ENCODE assay signal across 17 mouse cellular contexts in genomic region chr4:134847587-134847986, GRCm38 (mm10). TPM values are rescaled to one million over a fixed set of nuclear protein-coding genes. Genes with fewer than 3 reads are reported as not detected.
DNase-seq lines count a peak whose midpoint lies in the region; ATAC-seq and TF ChIP-seq lines count a peak whose summit lies in the region.
"Had no signal": no experiment of that assay in that cellular context is flagged by ENCODE, and none has a peak within 500 bp of the region (broad histone marks: within the 10 kb centered on the region; RNA-seq: fewer than 3 reads in every experiment).

No protein-coding gene starts in this region.

- no peak for TF ChIP-seq EP300 in stomach, postnatal 0 days (optimal IDR thresholded peaks at IDR 0.05)

- peaks cover 19% of the 10 kb centered on the region for H3K4me1 ChIP-seq in stomach, embryonic 16.5 days (ENCODE audit: control insufficient read depth, insufficient read depth, low read length)
- H3K4me1 ChIP-seq in stomach, postnatal 0 days (replicated peaks; ENCODE audit: control insufficient read depth, insufficient read depth): no peaks in the 10 kb centered on the region
- peaks cover 37% of the 10 kb centered on the region for H3K4me1 ChIP-seq in lung, embryonic 15.5 days

- H3K27me3 ChIP-seq in stomach, embryonic 16.5 days (ENCODE audit: control insufficient read depth, insufficient read depth, low read length): no peaks in the 10 kb centered on the region
- no peaks in the 10 kb centered on the region for H3K27me3 ChIP-seq in stomach, postnatal 0 days (ENCODE audit: control insufficient read depth, insufficient read depth, low read length)
- H3K27me3 ChIP-seq in lung, embryonic 15.5 days: no peaks in the 10 kb centered on the region
- H3K27me3 ChIP-seq: neural tube, embryonic 12.5 days had no signal

- no peak overlapping the region for H3K4me3 ChIP-seq in gastrocnemius, adult 2 months
- no peak overlapping the region for H3K4me3 ChIP-seq in stomach, embryonic 16.5 days (replicated peaks; ENCODE audit: low read length)
- H3K4me3 ChIP-seq in stomach, postnatal 0 days (ENCODE audit: low read depth, low read length): no peak overlapping the region
- no peak overlapping the region for H3K4me3 ChIP-seq in lung, embryonic 15.5 days
- H3K4me3 ChIP-seq: erythroblast, embryonic 14.5 days; layer of hippocampus, adult 2 months; neural tube, embryonic 12.5 days had no signal

- H3K9ac ChIP-seq in stomach, embryonic 16.5 days (ENCODE audit: low read length): no peak overlapping the region
- H3K9ac ChIP-seq in stomach, postnatal 0 days (ENCODE audit: low read length): no peak overlapping the region
- no peak overlapping the region for H3K9ac ChIP-seq in lung, embryonic 15.5 days
- H3K9ac ChIP-seq: forebrain, postnatal 0 days; neural tube, embryonic 12.5 days had no signal

- H3K36me3 ChIP-seq in stomach, embryonic 16.5 days (ENCODE audit: control insufficient read depth, insufficient read depth, low read length): no peaks in the 10 kb centered on the region
- H3K36me3 ChIP-seq in stomach, postnatal 0 days (ENCODE audit: control insufficient read depth, insufficient read depth, low read length): no peaks in the 10 kb centered on the region
- H3K36me3 ChIP-seq in lung, embryonic 15.5 days: no peaks in the 10 kb centered on the region

- peak overlapping the region; percentile 65 for H3K27ac ChIP-seq in gastrocnemius, adult 2 months
- H3K27ac ChIP-seq in stomach, embryonic 16.5 days (ENCODE audit: low read length): peak overlapping the region; percentile 24; the same call in 1 of the 2 replicates
- H3K27ac ChIP-seq in stomach, postnatal 0 days (replicated peaks): no peak overlapping the region
- H3K27ac ChIP-seq in lung, embryonic 15.5 days: 0 out of 2 replicates have a peak overlapping the region, but pooled peaks have one; percentile 3
- H3K27ac ChIP-seq: layer of hippocampus, adult 2 months; macrophage; neural tube, embryonic 12.5 days had no signal

- H3K4me2 ChIP-seq in stomach, embryonic 16.5 days (ENCODE audit: low read depth, low read length): no peak overlapping the region
- H3K4me2 ChIP-seq in stomach, postnatal 0 days (replicated peaks; ENCODE audit: low read depth): no peak overlapping the region
- H3K4me2 ChIP-seq in lung, embryonic 15.5 days: no peak overlapping the region
- H3K4me2 ChIP-seq: neural tube, embryonic 12.5 days had no signal

- ATAC-seq in stomach, embryonic 16.5 days (ENCODE audit: insufficient read depth, low FRiP score): no peak
- no peak for ATAC-seq in stomach, postnatal 0 days (ENCODE audit: low FRiP score, low TSS enrichment)
- no peak for ATAC-seq in lung, embryonic 15.5 days (ENCODE audit: borderline replicate concordance, extremely low read depth, low FRiP score, low TSS enrichment)
- ATAC-seq: forebrain, postnatal 0 days; midbrain, embryonic 16.5 days had no signal

- DNase-seq in gastrocnemius, adult 2 months: no peak
- DNase-seq in gastrocnemius, adult 8-10 months (ENCODE audit: low spot score in 2 of 2): no peak
- DNase-seq in stomach, postnatal 0 days (ENCODE audit: low spot score): no peak
- DNase-seq in left cerebral cortex, adult 9 months (ENCODE audit: low spot score in 2 of 2): no peak
- no peak for DNase-seq in thymus, postnatal 14 days
- DNase-seq: cerebellum, adult 9-10 months; embryo, embryonic 11 days; forebrain, postnatal 0 days; kidney, adult 9 months had no signal

- intact Hi-C loops in gastrocnemius, adult 2 months (cut with DNase I): no loop called here

- no peaks in the 10 kb centered on the region for H3K9me3 ChIP-seq in stomach, embryonic 16.5 days (replicated peaks; ENCODE audit: control insufficient read depth, low read length)
- H3K9me3 ChIP-seq in stomach, postnatal 0 days (ENCODE audit: control insufficient read depth, low read length): no peaks in the 10 kb centered on the region
- H3K9me3 ChIP-seq in lung, embryonic 15.5 days: no peaks in the 10 kb centered on the region

- no peak for TF ChIP-seq CTCF in gastrocnemius, adult 2 months (IDR thresholded peaks at IDR 0.05)
- no peak for TF ChIP-seq CTCF in stomach, postnatal 0 days (IDR thresholded peaks at IDR 0.05; ENCODE audit: low read depth)

- 51% methylated on average over 4 of the region's 4 CpGs for WGBS in stomach, embryonic 16.5 days
- WGBS in stomach, postnatal 0 days: 52% methylated on average over 4 of the region's 4 CpGs
- 54% methylated on average over 4 of the region's 4 CpGs for WGBS in lung, embryonic 15.5 days

RNA-seq across cellular contexts. Expression of gene Maco1, which starts 5.6 kb away (rescaled TPM):
- total RNA-seq in gastrocnemius, adult 2 months (2021): 10 to 100 TPM; 15.1 to 20.4 TPM
- 10 to 100 TPM; 17.5 to 21.6 (median 19.1) TPM for total RNA-seq in gastrocnemius, adult 8-10 months (2022)
- polyA plus RNA-seq in stomach, embryonic 16.5 days (2015; fragmentation: Nextera tagmentation; extraction: Ambion mirVana): 30.6 and 30.8 TPM in 2 replicates
- 20.8 and 24.1 TPM in 2 replicates for polyA plus RNA-seq in stomach, postnatal 0 days (2015; fragmentation: Nextera tagmentation; extraction: Ambion mirVana)
- polyA plus RNA-seq in lung, embryonic 15.5 days (2015; fragmentation: Nextera tagmentation; extraction: Ambion mirVana): 36.1 and 39.9 TPM in 2 replicates

RNA-seq across cellular contexts. Expression of gene Rhd, which starts 16.7 kb away (rescaled TPM):
- not detected for total RNA-seq in gastrocnemius, adult 2 months (2021)
- total RNA-seq in gastrocnemius, adult 8-10 months (2022): not detected
- 20.8 and 23.5 TPM in 2 replicates for polyA plus RNA-seq in stomach, embryonic 16.5 days (2015; fragmentation: Nextera tagmentation; extraction: Ambion mirVana)
- polyA plus RNA-seq in stomach, postnatal 0 days (2015; fragmentation: Nextera tagmentation; extraction: Ambion mirVana): 0.47 TPM in 2 replicates
- polyA plus RNA-seq in lung, embryonic 15.5 days (2015; fragmentation: Nextera tagmentation; extraction: Ambion mirVana): 2.3 and 5.4 TPM in 2 replicates
- total RNA-seq: layer of hippocampus, adult 2 months; left cerebral cortex, postnatal 14 days had no signal
- polyA plus RNA-seq: macrophage had no signal
